Mouse (Mus musculus): ENCODE measurements around the gene Dst. TPM values are rescaled to one million over a fixed set of nuclear protein-coding genes. Genes with fewer than 3 reads are reported as not detected.

Dst gene
- total RNA-seq, 2 experiments from 2014 or later, result 243 to 269 TPM

DNA sequence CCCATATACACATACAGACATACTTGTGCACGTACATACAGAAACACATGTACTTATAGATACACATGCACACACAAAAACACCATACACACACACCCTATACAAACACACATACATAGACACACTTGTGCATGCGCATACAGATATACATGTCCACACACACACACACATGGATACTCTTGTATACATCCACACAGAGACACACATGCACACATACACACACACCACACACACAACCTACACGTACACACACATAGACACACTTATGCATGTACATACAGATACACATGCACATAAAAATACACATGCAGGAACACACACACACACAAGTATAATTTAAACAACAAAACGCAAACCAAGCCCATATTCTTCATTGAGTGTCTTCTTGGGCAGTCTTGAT, 57.8 kb downstream of the Dst start:
- DNase-seq (ENCODE audit: low spot score in 2 of 2), result no peak
- intact Hi-C loops (cut with DNase I), result loop anchor here (2.0 to 5.0 kb wide), 2 partner anchors 59 to 73 kb away; partner anchors contain the start of genes Bend6 and Dst

DNA sequence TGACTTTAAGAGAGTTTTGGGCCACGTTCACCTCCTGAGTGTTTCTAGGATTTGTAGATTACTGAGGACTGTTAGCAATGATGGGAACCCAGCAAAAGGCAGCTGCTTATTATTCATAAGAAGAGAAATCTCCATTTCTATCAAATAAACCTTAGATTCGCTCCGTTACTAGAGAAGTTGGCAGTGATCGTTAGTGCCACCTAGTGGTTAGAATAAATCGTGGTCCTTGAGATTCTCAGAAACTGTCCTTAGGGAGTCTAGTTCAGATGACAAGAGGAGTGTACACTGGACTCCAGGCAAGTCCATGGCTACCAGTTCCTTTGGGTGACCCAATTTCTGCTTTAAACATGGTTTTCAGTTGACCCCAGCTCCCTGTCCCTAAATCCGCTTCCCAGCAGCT, 58.3 kb downstream of the Dst start:
- intact Hi-C loops (cut with DNase I), result loop anchor here (2.0 to 5.0 kb wide), 2 partner anchors 59 to 74 kb away; partner anchors contain the start of genes Bend6 and Dst
- DNase-seq (ENCODE audit: low spot score in 2 of 2), result no peak

DNA sequence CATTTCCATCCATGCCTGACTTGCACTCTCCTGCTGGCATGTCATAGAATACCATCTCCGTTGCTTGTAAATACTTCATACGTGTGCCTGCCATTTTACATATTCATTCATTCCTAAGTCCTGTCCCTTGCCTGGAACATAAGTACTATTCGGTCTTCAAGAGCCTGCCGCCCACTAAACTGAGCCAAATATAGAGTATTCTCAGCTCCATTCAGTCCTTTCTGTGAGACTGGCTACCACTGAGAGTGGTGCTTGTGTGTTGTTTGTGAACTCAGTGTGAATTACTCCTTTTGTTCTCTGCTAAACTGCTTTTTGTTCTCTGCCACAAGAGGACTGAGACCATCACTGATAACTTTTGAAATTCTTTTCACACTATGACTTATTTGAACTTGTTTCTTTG, 59.2 kb downstream of the Dst start:
- DNase-seq (ENCODE audit: low spot score in 2 of 2), result no peak
- intact Hi-C loops (cut with DNase I), result loop anchor here (2.0 to 5.0 kb wide), 2 partner anchors 60 to 74 kb away; partner anchors contain the start of genes Bend6 and Dst

DNA sequence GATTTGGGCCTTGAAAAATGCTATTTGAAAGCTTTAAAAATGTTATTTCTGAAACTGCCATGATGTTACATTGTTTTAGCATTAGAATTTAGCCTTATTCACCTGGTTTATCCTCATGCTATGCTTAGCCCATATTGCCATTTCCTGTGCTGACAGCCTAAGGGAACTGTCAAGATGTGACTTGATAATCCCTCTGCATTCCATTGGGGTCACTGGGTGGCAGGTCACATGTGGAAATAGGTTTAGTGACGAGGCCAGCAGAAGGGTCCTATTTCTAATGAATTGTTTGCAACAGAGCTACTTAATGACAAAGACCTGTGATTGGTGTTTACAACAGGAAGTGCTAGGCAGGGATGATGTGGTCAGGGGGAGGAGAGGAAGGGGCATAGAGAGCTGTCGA, 61.9 kb downstream of the Dst start:
- intact Hi-C loops (cut with DNase I), result loop anchor here (5.0 kb wide), 1 partner anchor 63 kb away; the partner anchor contains the start of genes Bend6 and Dst

DNA sequence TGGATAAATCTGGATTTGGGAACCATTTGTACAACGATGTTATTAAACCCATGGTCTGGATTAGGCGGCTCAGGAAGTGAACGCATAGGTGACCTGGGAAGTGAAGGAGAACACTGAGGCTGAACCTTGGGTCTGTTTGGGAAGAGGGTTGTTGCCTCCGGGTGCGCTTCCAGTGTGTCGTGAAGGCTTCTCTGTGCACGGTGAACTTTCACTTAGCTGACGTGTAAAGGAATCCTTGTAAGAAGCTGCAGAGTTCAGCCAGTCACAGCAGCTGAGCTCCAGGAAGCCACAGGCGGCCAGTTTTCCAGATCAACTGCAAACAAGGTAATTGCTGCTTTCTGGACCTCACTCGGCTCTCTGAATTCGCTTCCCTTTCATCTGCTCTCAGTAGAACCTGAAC, 66.4 kb downstream of the Dst start:
- intact Hi-C loops (cut with DNase I), result no loop called here

More for the DNA sequence above, 61.9 kb downstream of the Dst start:
- no peak for DNase-seq (ENCODE audit: low spot score in 2 of 2)

DNA sequence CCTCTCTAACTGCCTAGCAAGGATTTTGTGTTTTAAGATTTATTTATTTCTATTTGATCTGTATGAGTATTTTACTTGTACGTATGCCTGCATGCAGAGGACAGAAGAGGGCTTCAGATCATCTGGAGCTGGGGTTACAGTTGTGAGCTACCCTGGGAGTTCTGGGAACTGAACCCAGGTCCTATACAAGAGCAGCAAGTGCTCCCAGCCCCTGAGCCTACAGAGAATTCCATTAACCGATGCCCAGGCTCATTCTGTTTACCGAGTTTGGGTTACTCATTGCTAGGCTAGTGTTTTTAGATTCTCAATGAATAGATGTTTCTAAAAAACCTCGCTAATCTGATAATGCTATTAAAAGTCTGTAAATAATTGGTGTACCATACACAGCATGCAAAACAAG, 67.3 kb downstream of the Dst start:
- DNase-seq (ENCODE audit: low spot score in 2 of 2), result no peak
- intact Hi-C loops (cut with DNase I), result no loop called here

More for the DNA sequence above, 66.4 kb downstream of the Dst start:
- no peak for DNase-seq (ENCODE audit: low spot score in 2 of 2)

DNA sequence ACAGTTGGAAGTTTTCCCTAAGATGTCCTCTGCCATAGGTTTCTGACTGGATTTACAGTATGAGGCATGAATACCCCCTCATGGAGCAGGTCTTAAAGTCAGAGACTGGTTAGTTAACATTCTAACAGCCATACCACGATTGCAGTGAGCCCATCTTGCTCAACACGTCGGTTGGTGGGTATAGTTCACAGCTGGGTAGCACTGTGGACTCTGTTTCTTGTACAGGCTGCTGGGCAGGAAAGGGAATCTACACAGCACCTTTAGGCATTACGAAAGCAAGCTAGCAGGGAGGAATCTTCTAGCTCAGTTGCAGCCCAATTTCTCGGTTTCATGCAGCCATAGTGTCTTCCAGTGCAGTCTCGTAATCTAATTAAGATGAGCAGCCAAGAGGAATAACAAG, 69.8 kb downstream of the Dst start:
- intact Hi-C loops (cut with DNase I), result no loop called here
- DNase-seq (ENCODE audit: low spot score in 2 of 2), result no peak

DNA sequence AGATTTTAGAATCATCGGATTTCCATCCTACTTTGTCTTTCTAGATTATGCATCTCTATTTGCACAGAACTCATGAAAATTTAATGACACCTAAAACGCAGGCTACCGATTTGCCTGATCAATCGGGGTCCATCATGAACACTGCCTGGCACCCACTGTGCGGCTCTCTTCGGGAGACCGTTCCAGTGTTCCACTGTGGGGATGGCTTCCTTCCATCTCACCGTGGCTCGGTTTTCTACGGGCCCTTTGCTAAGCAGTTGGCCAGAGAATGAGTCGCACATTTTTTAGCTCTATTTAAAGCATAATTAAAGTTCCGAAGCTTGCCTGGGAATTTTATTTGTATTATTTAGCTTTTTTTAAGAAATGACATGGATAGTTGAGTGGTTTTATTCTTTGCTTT, 72.4 kb downstream of the Dst start:
- intact Hi-C loops (cut with DNase I), result no loop called here
- DNase-seq (ENCODE audit: low spot score in 2 of 2), result peak in 1 of 2 experiments; percentile 15

DNA sequence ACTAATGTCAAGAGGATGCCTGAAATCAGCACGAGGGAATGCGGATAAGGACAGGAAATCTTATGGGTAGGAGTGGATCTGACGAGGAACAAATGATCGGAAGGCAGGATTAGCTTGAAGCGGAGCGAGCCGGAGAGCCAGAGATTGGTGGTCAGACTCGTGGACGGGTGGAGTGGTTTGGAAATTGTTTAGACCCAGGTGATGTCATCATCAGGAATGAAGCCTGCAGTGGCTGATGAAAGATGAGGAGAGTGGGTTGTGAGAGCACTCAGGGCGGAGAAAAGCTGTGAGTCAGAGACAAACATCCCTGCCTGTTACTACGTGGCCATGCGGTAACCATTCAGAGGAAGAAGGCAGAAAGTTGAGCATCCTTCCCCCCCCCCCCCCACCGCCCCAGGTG, 81.6 kb downstream of the Dst start:
- no peak for DNase-seq (ENCODE audit: low spot score in 2 of 2)

DNA sequence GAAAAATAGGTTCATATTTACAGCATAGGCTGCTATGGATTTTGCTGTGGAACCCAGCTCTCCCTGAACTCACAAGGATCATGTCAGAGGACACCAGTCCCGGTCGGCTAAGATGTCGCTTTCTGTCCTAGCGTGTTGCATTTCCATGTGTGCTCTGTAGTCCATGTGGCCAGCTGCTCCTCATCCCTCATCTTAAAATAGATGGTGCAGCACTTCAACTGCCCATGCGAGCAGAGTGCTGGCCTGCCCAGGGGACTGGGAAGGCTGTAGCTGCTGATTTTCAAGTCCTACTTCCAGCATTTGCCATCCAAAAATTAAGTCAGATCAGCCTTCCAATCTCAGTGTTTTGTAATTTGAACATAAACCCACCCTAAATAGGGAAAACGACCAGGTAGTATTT, 83.0 kb downstream of the Dst start:
- no peak for DNase-seq (ENCODE audit: low spot score in 2 of 2)
- intact Hi-C loops (cut with DNase I), result no loop called here

More for the DNA sequence above, 81.6 kb downstream of the Dst start:
- intact Hi-C loops (cut with DNase I), result no loop called here

DNA sequence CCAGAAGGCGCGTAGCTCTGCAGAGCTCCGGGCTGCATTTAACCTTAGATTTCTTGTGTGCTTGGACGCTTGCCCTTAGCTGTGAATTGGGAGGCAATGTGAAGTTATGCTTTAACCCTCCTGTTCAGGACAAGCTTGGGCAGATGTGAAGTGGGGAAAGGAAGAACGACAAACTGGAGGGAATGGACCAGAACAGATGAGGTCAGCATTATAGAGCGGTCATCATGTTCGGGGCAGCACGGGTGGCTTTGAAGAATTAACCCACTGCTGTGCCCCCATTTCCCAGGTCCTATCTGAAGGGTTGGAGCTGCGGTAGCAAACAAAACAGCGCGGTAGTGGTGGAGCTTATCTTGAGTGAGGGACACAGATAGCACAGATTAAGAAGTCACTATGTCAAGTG, 84.8 kb downstream of the Dst start:
- no peak for DNase-seq (ENCODE audit: low spot score in 2 of 2)
- intact Hi-C loops (cut with DNase I), result no loop called here

DNA sequence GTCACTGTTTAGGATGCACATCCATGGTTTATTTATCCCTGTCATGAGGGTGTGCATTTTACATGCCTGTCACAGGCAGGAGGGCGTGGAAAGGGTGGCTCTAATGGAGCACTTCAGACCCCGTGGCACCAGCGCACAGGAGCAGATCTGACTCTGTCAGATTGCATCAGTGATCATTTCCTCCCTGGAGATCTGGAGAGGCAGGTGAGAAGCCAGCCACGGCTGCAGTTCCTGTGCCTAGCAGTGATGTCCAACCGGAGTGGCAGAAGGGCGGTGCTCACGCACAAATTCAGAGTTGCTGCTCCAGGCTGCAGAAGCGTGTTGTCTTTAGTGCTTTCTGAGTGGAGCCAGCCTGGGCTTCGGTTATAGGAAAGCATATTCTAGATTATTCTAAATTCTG, 86.2 kb downstream of the Dst start:
- intact Hi-C loops (cut with DNase I), result no loop called here
- no peak for DNase-seq (ENCODE audit: low spot score in 2 of 2)

DNA sequence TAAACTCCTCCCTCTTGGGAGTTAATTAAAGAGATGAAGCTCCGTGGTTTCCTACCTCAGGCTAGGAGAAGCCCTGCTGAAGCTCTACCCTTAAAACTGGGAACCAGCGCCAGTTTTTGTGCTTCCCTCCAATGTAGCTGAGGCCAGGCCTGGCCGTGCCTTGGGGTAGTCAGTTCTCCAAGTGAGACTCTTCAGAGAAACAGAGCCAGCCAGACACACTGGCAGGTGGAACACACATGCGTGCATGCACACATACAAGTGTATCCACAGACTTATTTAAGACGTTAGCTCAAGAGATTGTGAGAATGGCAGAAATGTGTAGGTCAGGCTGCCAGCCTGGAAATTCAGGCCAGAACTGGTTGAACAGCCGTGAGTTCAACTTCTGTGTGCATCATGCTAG, 87.4 kb downstream of the Dst start:
- intact Hi-C loops (cut with DNase I), result no loop called here
- no peak for DNase-seq (ENCODE audit: low spot score in 2 of 2)

DNA sequence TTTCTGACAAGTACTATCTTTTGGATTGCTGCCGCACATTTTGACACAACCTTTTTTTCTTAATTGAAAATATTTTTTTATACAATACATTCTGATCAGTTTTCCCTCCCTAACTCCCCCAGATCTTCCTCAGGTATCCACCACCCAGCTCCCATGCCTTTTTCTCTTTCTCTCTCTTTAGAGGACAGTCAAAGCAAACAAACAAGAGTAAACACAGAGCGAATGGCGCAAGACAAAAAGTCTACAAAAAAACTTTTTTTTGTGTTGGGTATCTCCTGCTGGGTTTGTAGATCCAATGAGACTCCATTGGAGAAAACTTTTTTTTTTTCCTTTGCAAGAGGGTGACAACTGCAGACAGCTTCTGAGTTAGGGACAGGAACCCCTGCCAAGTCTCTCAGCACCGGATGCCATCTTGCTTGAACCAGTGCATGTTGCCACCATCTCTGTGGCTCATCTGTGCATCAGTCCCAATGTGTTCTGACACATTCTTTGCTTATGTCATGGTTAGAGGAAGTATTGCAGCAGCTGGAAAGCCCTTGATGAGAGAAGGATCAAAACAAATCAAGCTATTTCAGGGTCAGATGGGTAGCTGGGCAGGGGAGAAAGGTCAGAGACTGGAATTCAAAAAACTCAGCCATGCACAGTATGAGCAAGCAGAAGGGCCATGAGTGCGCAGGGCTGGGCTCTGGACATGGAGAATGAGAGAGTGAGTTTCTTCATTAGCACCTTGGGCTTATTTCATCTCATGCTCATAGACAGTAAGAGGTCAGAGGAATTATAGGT, 88.3 kb downstream of the Dst start:
- intact Hi-C loops (cut with DNase I), result no loop called here
- DNase-seq (ENCODE audit: low spot score in 2 of 2), result no peak

DNA sequence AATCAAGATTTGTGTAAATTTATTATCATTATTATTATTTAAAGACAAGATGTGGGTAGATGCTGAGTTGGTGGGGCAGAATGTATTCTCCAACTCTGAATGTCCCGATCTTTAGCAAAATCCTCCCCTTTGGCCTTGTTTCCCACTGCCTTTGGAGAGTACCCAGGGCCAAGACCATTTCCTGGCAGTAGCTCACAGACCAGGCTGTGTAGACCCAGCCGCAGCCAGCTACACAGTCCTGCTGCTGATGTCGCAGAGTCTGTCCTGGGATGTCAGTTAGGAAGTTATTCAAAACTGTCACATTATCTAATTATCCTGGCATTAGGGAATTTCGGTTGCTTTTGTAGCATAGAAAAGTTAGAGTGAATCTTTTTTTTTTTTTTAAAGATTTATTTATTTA, 94.3 kb downstream of the Dst start:
- DNase-seq (ENCODE audit: low spot score in 2 of 2), result no peak
- intact Hi-C loops (cut with DNase I), result no loop called here

DNA sequence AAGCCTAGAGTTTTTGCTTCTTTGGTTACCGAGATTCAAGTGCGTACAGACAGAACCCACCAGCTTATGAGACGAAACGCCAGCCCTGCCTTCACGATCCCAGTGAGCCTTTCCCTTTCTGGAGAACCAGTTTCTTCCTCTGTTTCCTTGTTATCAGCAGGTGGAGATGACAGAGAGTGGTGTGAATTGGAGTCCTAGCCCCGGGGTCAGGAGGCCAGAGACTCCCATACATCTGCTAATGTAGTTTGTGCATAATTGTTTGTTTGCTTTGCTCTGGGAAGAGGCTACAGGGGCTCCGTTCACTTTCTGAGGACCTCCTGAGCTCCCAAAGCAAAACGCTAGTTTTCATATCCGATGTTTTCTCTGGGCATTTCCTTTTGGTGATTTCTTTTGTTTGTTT, 94.9 kb downstream of the Dst start:
- intact Hi-C loops (cut with DNase I), result no loop called here

DNA sequence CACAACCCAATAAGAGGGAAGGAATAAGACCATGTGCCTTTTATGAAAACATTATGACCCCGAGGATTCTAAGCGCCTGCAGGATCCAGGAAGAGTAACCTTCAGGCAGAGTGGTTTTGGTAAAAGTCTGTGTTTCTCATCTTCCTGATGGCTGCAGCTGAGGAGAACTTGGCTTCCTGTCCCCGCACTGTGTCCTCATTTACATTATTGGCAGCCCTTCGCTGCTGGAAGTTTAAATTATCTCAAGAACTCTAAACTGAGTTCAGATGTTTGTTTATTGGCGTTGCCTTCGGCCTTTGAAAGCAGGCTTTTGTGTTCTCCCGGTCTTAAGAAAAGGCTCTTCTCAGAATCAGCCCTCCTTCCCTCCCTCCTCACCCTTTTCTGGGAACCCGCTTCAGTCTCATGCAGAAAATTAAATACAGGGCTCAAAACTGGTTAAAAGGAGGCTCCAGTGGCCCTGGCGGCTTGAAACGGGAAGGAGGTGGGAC, 97.3 kb downstream of the Dst start:
- DNase-seq (ENCODE audit: low spot score in 2 of 2), result no peak
- intact Hi-C loops (cut with DNase I), result loop anchor here (5.0 kb wide), 2 partner anchors 37 to 407 kb away; no protein-coding TSS in a partner anchor

More for the DNA sequence above, 94.9 kb downstream of the Dst start:
- DNase-seq (ENCODE audit: low spot score in 2 of 2), result no peak

DNA sequence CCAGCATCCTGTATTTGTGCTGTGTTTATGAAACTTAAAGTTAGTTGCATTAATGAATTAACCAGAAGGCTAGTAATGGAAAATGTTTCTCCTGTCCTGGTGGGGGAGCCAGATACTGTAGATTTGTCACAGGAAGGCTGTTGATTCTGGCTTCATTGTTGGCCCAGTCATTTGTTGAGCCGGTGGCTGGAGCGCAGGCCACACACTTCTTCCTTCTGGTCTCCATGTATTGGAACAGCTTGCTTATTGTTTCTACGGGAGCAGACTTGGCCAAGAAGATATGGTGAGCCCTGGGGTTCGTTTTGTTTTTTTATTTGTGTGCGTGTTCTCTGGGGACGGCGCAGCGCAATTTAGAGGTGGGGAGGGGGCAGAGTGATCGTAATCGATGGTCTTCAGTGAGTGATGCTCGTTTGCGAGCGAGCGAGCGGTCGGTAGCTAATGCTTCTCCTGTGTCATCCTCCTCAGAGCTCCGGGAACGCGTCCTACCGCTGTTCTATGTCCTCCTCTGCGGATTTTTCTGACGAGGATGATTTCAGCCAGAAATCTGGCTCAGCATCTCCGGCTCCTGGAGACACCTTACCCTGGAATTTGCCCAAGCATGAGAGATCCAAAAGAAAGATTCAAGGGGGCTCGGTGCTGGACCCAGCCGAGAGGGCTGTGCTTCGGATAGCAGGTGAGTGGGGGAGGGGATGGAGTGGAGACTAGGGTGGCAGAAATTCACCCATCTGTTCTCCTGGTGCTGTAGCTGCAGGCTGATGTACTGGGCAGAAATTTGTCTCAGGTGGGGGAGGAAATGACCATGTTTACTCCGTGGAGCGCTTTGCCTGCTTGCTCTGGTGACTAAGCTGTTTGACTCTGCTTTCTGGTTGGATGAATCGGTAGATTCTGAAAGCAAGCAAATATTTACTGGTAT, 98.0 kb downstream of the Dst start:
- intact Hi-C loops (cut with DNase I), result loop anchor here (2.0 to 5.0 kb wide), 3 partner anchors 36 to 406 kb away; no protein-coding TSS in a partner anchor
- peak; percentile 64 to 68 for DNase-seq (ENCODE audit: low spot score in 2 of 2)

DNA sequence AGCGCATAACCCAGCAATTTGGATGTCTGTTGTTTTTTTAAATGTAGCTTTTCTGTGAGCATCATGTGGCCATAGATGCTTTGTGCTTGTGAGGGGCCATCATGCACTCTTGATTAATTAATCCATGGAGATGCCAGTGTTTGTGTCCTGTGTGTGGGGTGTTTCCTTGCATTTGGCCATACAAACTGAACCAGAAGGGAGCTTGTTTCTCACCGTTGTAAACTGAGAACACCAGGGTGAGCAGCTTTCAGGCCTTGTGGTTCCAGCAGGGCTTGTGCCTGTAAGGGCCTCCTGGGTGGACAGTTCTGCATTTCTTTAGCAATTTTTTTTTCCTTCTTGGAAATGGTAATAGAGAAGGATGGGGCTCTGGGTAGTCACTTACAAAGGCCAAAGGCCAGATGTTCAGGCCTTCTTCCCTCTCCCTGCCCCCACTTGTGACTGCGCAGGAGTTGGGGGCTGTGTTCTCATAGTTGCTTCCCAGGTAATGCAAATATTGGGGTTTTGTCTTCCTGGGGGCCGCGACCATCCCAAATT, 98.9 kb downstream of the Dst start:
- DNase-seq (ENCODE audit: low spot score in 2 of 2), result peak in 1 of 2 experiments; percentile 21
- intact Hi-C loops (cut with DNase I), result loop anchor here (2.0 to 5.0 kb wide), 3 partner anchors 35 to 405 kb away; no protein-coding TSS in a partner anchor

DNA sequence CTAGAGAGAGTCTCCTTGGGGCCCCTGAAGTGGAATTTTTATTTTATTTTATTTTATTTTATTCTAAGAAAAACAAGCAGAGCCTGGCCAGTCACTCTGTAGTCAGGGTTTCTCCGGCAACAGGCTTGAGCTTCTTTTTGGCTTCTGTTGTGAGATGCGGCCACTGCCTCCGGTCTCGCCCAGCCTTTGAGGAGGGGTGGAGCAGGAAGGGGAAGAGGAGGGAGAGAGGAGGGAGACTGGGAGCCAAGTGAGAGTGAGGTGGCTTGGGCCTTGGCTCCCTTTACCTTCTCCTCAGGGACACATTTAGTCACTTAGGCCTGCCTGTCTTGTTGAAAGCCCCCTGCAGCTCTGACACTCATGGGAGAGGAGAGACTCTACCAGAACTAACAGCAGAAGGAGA, 99.4 kb downstream of the Dst start:
- intact Hi-C loops (cut with DNase I), result loop anchor here (2.0 to 5.0 kb wide), 3 partner anchors 35 to 405 kb away; no protein-coding TSS in a partner anchor
- DNase-seq (ENCODE audit: low spot score in 2 of 2), result peak in 1 of 2 experiments; percentile 13

All from left cerebral cortex, postnatal 36 days (tissue).